Mouse (Mus musculus) brain, embryonic 14.5 days (tissue): ENCODE measurements at regions not wholly inside any gene's neighbourhood (a gene's known extent, or its start where the extent isn't known, plus 50 kb on each side); places are given as distances from the start of the nearest gene placed in this dataset.

Experiments used
- CTCF ChIP-seq: fragments of 200-500 bp; IDR thresholded peaks from 2 replicates; pipeline ENCODE4 v1.5.1; 2012; ENCODE audit warnings: inconsistent platforms, mild to moderate bottlenecking, moderate library complexity, borderline replicate concordance; ENCODE audit not compliant: insufficient read depth, insufficient read length; ENCODE audit errors: extremely low read depth
- POLR2A ChIP-seq: fragments of 200-500 bp; IDR thresholded peaks from 2 replicates; pipeline ENCODE4 v1.6.1; 2012; ENCODE audit warnings: mild to moderate bottlenecking, inconsistent platforms, borderline replicate concordance; ENCODE audit not compliant: poor library complexity, insufficient read depth, insufficient read length, severe bottlenecking; ENCODE audit errors: extremely low read depth

DNA sequence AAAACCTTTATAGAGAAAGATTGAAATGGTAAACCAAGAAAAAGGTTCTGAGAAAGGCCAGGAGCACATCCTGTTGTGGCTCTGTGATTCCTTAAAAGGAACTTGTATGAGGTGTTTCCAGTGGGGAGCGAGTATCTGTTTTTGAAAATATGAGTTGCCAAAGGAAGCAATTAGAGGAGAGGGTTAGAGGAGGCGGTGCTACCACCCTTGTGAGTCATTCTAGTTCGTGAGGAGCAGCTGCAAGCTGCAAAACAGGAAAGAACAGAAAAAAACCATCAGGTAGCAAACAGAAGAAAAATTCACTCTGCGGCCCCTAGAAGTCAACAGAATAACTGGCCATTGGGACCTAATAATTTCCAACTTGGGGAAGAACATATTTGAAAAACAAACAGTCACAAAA is 116.1 kb upstream of the Pitrm1 start:
- TF ChIP-seq CTCF, result no peak
- TF ChIP-seq POLR2A, result no peak
